Mouse (Mus musculus): Measurements from ENCODE around the gene Gm3127. TPM values are rescaled to one million over a fixed set of nuclear protein-coding genes. Genes with fewer than 3 reads are reported as not detected.

The Gm3127 gene
- polyA plus RNA-seq (2014; fragmentation: Illumina TruSeq; extraction: RNeasy Lipid Tissue Mini Kit (QIAGEN cat#74804); ENCODE audit: low read depth, low replicate concordance), result not detected

DNA sequence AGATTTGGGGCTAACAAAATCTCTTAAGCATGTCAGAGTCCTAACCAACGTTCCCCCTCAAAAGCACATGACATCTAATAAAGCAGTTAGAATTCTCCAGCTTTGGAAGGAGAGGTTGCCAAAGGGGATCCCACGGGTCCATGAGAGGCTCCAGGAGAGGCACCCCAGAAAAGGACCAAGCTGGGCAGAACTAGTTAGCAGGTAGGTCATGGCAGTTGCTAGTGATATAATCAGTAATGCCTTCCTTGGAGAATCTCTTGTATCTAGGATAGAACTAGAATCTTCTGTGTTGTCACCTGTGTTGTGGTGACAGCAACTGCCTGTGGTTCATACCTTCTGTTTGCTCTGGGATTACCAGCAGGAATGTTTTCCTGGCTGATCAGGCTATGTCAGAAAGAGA, at the start of gene Gm3127:
Gene Gm3127 (plus strand): TSS at position 301 of the 400 bp plus-strand sequence.

DNA sequence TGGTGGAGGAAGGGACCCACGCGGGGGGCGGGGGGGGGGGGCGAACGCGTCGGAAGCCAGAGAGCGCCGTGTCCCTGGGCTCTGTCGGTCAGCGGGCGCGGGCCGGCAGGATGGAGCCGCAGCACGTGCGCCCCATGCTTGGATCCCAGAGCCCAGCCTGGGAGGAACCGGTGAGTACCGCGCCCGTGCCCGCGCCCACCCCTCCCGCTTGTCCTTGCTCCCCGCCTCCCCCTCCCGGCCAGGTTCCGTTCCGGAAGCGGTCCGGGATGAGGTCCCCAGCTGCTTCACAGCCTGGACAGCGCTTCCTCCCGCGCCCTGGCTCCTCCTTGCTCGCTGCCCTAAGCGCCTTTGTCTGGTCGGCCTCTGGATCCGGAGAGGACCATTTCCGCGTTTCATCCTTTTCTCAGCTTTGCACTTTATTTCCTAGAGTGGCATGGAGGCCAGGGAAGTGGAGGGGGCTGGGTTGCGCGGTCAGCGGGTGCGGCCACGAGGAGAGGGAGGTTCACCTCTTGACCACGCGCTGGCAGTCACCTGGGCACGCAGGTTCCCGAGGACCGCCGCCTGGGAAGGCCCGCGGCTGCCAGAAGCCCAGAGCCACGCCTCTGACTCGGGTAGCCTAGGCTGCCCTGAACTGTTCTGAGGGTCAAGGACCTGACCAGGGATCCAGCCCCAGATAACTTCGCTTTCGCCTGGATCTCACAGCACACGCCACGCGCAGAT, 17.8 kb downstream of the Gm3127 start, which contains the start of gene Gm2974:
Gene Gm2974 (plus strand): TSS at position 86 of the 720 bp plus-strand sequence.

Other genes with a start within 250 kb of the Gm3127 start
- gene Gm3029, start 233.3 kb upstream of the Gm3127 start, polyA plus RNA-seq (2014; fragmentation: Illumina TruSeq; extraction: RNeasy Lipid Tissue Mini Kit (QIAGEN cat#74804); ENCODE audit: low read depth, low replicate concordance), result 0.41 TPM
- gene Gm3095, start 201.5 kb upstream of the Gm3127 start, polyA plus RNA-seq (2014; fragmentation: Illumina TruSeq; extraction: RNeasy Lipid Tissue Mini Kit (QIAGEN cat#74804); ENCODE audit: low read depth, low replicate concordance), result not detected
- 0.16 TPM for gene Gm3099, start 166.6 kb upstream of the Gm3127 start, polyA plus RNA-seq (2014; fragmentation: Illumina TruSeq; extraction: RNeasy Lipid Tissue Mini Kit (QIAGEN cat#74804); ENCODE audit: low read depth, low replicate concordance)
- gene Gm5796, start 141.1 kb upstream of the Gm3127 start, polyA plus RNA-seq (2014; fragmentation: Illumina TruSeq; extraction: RNeasy Lipid Tissue Mini Kit (QIAGEN cat#74804); ENCODE audit: low read depth, low replicate concordance), result not detected
- gene Gm3115, start 80.9 kb upstream of the Gm3127 start, polyA plus RNA-seq (2014; fragmentation: Illumina TruSeq; extraction: RNeasy Lipid Tissue Mini Kit (QIAGEN cat#74804); ENCODE audit: low read depth, low replicate concordance), result not detected
- 1.2 TPM for gene Gm8108, start 54.5 kb upstream of the Gm3127 start, polyA plus RNA-seq (2014; fragmentation: Illumina TruSeq; extraction: RNeasy Lipid Tissue Mini Kit (QIAGEN cat#74804); ENCODE audit: low read depth, low replicate concordance)
- gene Gm2974, start 17.5 kb downstream of the Gm3127 start, polyA plus RNA-seq (2014; fragmentation: Illumina TruSeq; extraction: RNeasy Lipid Tissue Mini Kit (QIAGEN cat#74804); ENCODE audit: low read depth, low replicate concordance), result not detected
- gene Gm3138, start 84.6 kb downstream of the Gm3127 start, polyA plus RNA-seq (2014; fragmentation: Illumina TruSeq; extraction: RNeasy Lipid Tissue Mini Kit (QIAGEN cat#74804); ENCODE audit: low read depth, low replicate concordance), result not detected
- 0.37 TPM for gene Gm3149, start 152.3 kb downstream of the Gm3127 start, polyA plus RNA-seq (2014; fragmentation: Illumina TruSeq; extraction: RNeasy Lipid Tissue Mini Kit (QIAGEN cat#74804); ENCODE audit: low read depth, low replicate concordance)
- not detected for gene 2610042L04Rik, start 169.7 kb downstream of the Gm3127 start, polyA plus RNA-seq (2014; fragmentation: Illumina TruSeq; extraction: RNeasy Lipid Tissue Mini Kit (QIAGEN cat#74804); ENCODE audit: low read depth, low replicate concordance)
- not detected for gene Gm3159, start 232.5 kb downstream of the Gm3127 start, polyA plus RNA-seq (2014; fragmentation: Illumina TruSeq; extraction: RNeasy Lipid Tissue Mini Kit (QIAGEN cat#74804); ENCODE audit: low read depth, low replicate concordance)